Mouse (Mus musculus): ENCODE results near the gene Scyl2.
"Not testable (repeated sequence)": the region's sequence is repeated elsewhere in the genome, so short reads cannot be mapped to it uniquely, and the experiment has no call there.

Scyl2 gene

GRCm38 (mm10) chr10:89686139-89686808 is at the start of gene Scyl2:
Scyl2 (minus strand) TSS chr10:89686285.
- DNase-seq (ENCODE audit: low spot score), result peak; percentile 75

- peak; percentile 81 for DNase-seq (ENCODE audit: low spot score)
Observed at GRCm38 (mm10) chr10:89732001-89732794, 46.1 kb upstream of the Scyl2 start, which contains the start of gene Actr6. Actr6 (minus strand) TSS chr10:89732295.

GRCm38 (mm10) chr10:89731341-89731740 is 45.3 kb upstream of the Scyl2 start:
- DNase-seq (ENCODE audit: low spot score), result no peak

- no peak for DNase-seq (ENCODE audit: low spot score)
Observed at GRCm38 (mm10) chr10:89730386-89730785, 44.3 kb upstream of the Scyl2 start.

GRCm38 (mm10) chr10:89722247-89723195 is 36.4 kb upstream of the Scyl2 start:
- DNase-seq (ENCODE audit: low spot score), result no peak

- no peak for DNase-seq (ENCODE audit: low spot score)
Observed at GRCm38 (mm10) chr10:89720796-89721195, 34.7 kb upstream of the Scyl2 start.

GRCm38 (mm10) chr10:89720252-89720651 is 34.2 kb upstream of the Scyl2 start:
- DNase-seq (ENCODE audit: low spot score), result no peak

GRCm38 (mm10) chr10:89714910-89715309 is 28.8 kb upstream of the Scyl2 start:
- no peak for DNase-seq (ENCODE audit: low spot score)

- DNase-seq (ENCODE audit: low spot score), result no peak
Observed at GRCm38 (mm10) chr10:89708720-89709119, 22.6 kb upstream of the Scyl2 start.

GRCm38 (mm10) chr10:89707397-89707796 is 21.3 kb upstream of the Scyl2 start:
- no peak for DNase-seq (ENCODE audit: low spot score)

- no peak for DNase-seq (ENCODE audit: low spot score)
Observed at GRCm38 (mm10) chr10:89703042-89703441, 17.0 kb upstream of the Scyl2 start.

- no peak for DNase-seq (ENCODE audit: low spot score)
Observed at GRCm38 (mm10) chr10:89697956-89698355, 11.9 kb upstream of the Scyl2 start.

- not testable (repeated sequence) for DNase-seq (ENCODE audit: low spot score)
Observed at GRCm38 (mm10) chr10:89696270-89696669, 10.2 kb upstream of the Scyl2 start.

GRCm38 (mm10) chr10:89695194-89695911 is 9.3 kb upstream of the Scyl2 start:
- no peak for DNase-seq (ENCODE audit: low spot score)

GRCm38 (mm10) chr10:89690021-89690420 is 3.9 kb upstream of the Scyl2 start:
- DNase-seq (ENCODE audit: low spot score), result no peak

GRCm38 (mm10) chr10:89687455-89687854 is 1.4 kb upstream of the Scyl2 start:
- DNase-seq (ENCODE audit: low spot score), result no peak

- no peak for DNase-seq (ENCODE audit: low spot score)
Observed at GRCm38 (mm10) chr10:89685391-89686138, 520 bp downstream of the Scyl2 start.

- DNase-seq (ENCODE audit: low spot score), result no peak
Observed at GRCm38 (mm10) chr10:89682961-89683360, 3.1 kb downstream of the Scyl2 start.

GRCm38 (mm10) chr10:89682157-89682556 is 3.9 kb downstream of the Scyl2 start:
- DNase-seq (ENCODE audit: low spot score), result no peak

- no peak for DNase-seq (ENCODE audit: low spot score)
Observed at GRCm38 (mm10) chr10:89681706-89682105, 4.4 kb downstream of the Scyl2 start.

GRCm38 (mm10) chr10:89680517-89680916 is 5.6 kb downstream of the Scyl2 start:
- no peak for DNase-seq (ENCODE audit: low spot score)
